22 mouse cellular contexts compared by ENCODE assay signal in the genomic region with DNA sequence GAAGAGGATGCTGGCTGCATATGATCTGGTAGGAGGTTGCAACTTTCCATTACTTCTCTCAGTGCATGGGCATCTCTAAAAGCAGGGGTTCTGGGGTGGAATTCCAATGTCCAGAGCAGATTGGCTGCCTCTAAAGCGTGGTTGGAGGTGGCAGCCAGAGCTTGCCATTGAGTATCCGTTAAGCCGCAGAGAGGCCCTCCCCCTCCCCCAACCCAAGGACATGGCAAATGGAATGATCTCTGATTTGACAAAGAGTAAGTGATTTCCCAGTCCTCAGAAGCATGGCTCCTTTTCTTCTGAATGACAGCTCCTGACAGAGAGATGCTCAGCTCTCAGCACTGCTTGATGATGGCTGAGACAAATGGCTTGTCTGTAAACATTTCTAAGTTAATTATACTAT.
DNase-seq lines count a peak whose midpoint lies in the region; ATAC-seq lines count a peak whose summit lies in the region.
"Had no signal": no experiment of that assay in that cellular context is flagged by ENCODE, and none has a peak within 500 bp of the region (broad histone marks: within the 10 kb centered on the region; RNA-seq: fewer than 3 reads in every experiment).

No protein-coding gene starts in this region.

- no peak overlapping the region for H3K9ac ChIP-seq in forebrain, embryonic 11.5 days (ENCODE audit: low read length)
- no peak overlapping the region for H3K9ac ChIP-seq in forebrain, embryonic 16.5 days (replicated peaks; ENCODE audit: low read depth, low read length)
- no peak overlapping the region for H3K9ac ChIP-seq in midbrain, embryonic 16.5 days (ENCODE audit: low read depth, low read length)
- no peak overlapping the region for H3K9ac ChIP-seq in midbrain, embryonic 13.5 days (replicated peaks)
- H3K9ac ChIP-seq: embryonic facial prominence, embryonic 12.5 days; heart, embryonic 15.5 days; limb, embryonic 15.5 days; liver, embryonic 14.5 days; lung, embryonic 14.5 days; neural tube, embryonic 12.5 days had no signal

- no peak for ATAC-seq in forebrain, embryonic 11.5 days (replicated peaks; ENCODE audit: low FRiP score)
- ATAC-seq in forebrain, embryonic 16.5 days: no peak
- ATAC-seq in midbrain, embryonic 16.5 days: no peak
- peak; percentile 28; the same call in 1 of the 2 replicates for ATAC-seq in midbrain, embryonic 13.5 days
- ATAC-seq: inflammation-experienced regulatory T-cells, adult 6 months had no signal

- H3K4me1 ChIP-seq in forebrain, embryonic 11.5 days (replicated peaks; ENCODE audit: control insufficient read depth, insufficient read depth, low read length): peaks cover 20% of the 10 kb centered on the region
- peaks cover 24% of the 10 kb centered on the region for H3K4me1 ChIP-seq in forebrain, embryonic 16.5 days (replicated peaks; ENCODE audit: control insufficient read depth, insufficient read depth, low read length)
- peaks cover 56% of the 10 kb centered on the region for H3K4me1 ChIP-seq in midbrain, embryonic 10.5 days
- peaks cover 14% of the 10 kb centered on the region for H3K4me1 ChIP-seq in midbrain, embryonic 16.5 days (ENCODE audit: control insufficient read depth, insufficient read depth, low read length)
- peaks cover 31% of the 10 kb centered on the region for H3K4me1 ChIP-seq in midbrain, embryonic 13.5 days (replicated peaks)
- H3K4me1 ChIP-seq: embryonic facial prominence, embryonic 12.5 days; heart, embryonic 15.5 days; limb, embryonic 15.5 days had no signal

- H3K27ac ChIP-seq in forebrain, embryonic 11.5 days (ENCODE audit: low read depth, low read length): peak overlapping the region; percentile 53
- no peak overlapping the region for H3K27ac ChIP-seq in forebrain, embryonic 16.5 days (ENCODE audit: low read length)
- no peak overlapping the region for H3K27ac ChIP-seq in midbrain, embryonic 10.5 days (replicated peaks)
- no peak overlapping the region for H3K27ac ChIP-seq in midbrain, embryonic 16.5 days (ENCODE audit: low read length)
- peak overlapping the region; percentile 39; the same call in 1 of the 2 replicates for H3K27ac ChIP-seq in midbrain, embryonic 13.5 days
- H3K27ac ChIP-seq: embryonic facial prominence, embryonic 12.5 days; heart, embryonic 15.5 days; limb, embryonic 15.5 days; liver, embryonic 14.5 days; neural tube, embryonic 12.5 days had no signal

- H3K4me2 ChIP-seq in forebrain, embryonic 11.5 days (ENCODE audit: low read depth, low read length, severe bottlenecking): no peak overlapping the region
- no peak overlapping the region for H3K4me2 ChIP-seq in forebrain, embryonic 16.5 days (ENCODE audit: low read length)
- no peak overlapping the region for H3K4me2 ChIP-seq in midbrain, embryonic 16.5 days (ENCODE audit: low read length)
- H3K4me2 ChIP-seq in midbrain, embryonic 13.5 days (replicated peaks): no peak overlapping the region
- H3K4me2 ChIP-seq: embryonic facial prominence, embryonic 12.5 days; heart, embryonic 15.5 days; limb, embryonic 15.5 days; lung, embryonic 14.5 days; neural tube, embryonic 12.5 days had no signal

- no peak overlapping the region for H3K4me3 ChIP-seq in forebrain, embryonic 11.5 days (ENCODE audit: low read depth, low read length)
- no peak overlapping the region for H3K4me3 ChIP-seq in forebrain, embryonic 16.5 days (replicated peaks; ENCODE audit: low read length)
- H3K4me3 ChIP-seq in midbrain, embryonic 10.5 days: no peak overlapping the region
- H3K4me3 ChIP-seq in midbrain, embryonic 16.5 days (ENCODE audit: low read depth, low read length): no peak overlapping the region
- no peak overlapping the region for H3K4me3 ChIP-seq in midbrain, embryonic 13.5 days (replicated peaks)
- H3K4me3 ChIP-seq: embryonic facial prominence, embryonic 12.5 days; heart, embryonic 15.5 days; limb, embryonic 15.5 days; neural tube, embryonic 12.5 days had no signal

- 6% methylated on average over 3 of the region's 3 CpGs for WGBS in forebrain, embryonic 11.5 days
- 19% methylated on average over 3 of the region's 3 CpGs for WGBS in forebrain, embryonic 16.5 days
- 21% methylated on average over 3 of the region's 3 CpGs for WGBS in midbrain, embryonic 10.5 days
- 5% methylated on average over 3 of the region's 3 CpGs for WGBS in midbrain, embryonic 16.5 days
- 4% methylated on average over 3 of the region's 3 CpGs for WGBS in midbrain, embryonic 13.5 days

- no peak for DNase-seq in forebrain, embryonic 11.5 days (ENCODE audit: low spot score)
- DNase-seq in midbrain, embryonic 10.5 days (ENCODE audit: low spot score): peak; percentile 43
- peak; percentile 45 for DNase-seq in embryo, embryonic 10.5 days (ENCODE audit: low spot score)
- DNase-seq in layer of hippocampus, postnatal 10 days (ENCODE audit: low spot score in 2 of 2): no peak
- DNase-seq in adrenal gland, adult 8-10 months: no peak
- DNase-seq: adrenal gland, postnatal 36 days; cerebellum, adult 11 months; heart, postnatal 4 days; kidney, adult 18-20 months; kidney, postnatal 4 days; lung, embryonic 14.5 days; right cerebral cortex, adult 18-20 months; thymus, adult 2 months had no signal

- no peaks in the 10 kb centered on the region for H3K36me3 ChIP-seq in forebrain, embryonic 11.5 days (ENCODE audit: control insufficient read depth, insufficient read depth, low read length)
- H3K36me3 ChIP-seq in forebrain, embryonic 16.5 days (ENCODE audit: control insufficient read depth, insufficient read depth): no peaks in the 10 kb centered on the region
- H3K36me3 ChIP-seq in midbrain, embryonic 10.5 days: no peaks in the 10 kb centered on the region
- H3K36me3 ChIP-seq in midbrain, embryonic 16.5 days (ENCODE audit: control insufficient read depth, insufficient read depth, low read length): no peaks in the 10 kb centered on the region
- H3K36me3 ChIP-seq in midbrain, embryonic 13.5 days: no peaks in the 10 kb centered on the region
- H3K36me3 ChIP-seq: embryonic facial prominence, embryonic 12.5 days; heart, embryonic 15.5 days; limb, embryonic 15.5 days; neural tube, embryonic 12.5 days had no signal

- no peaks in the 10 kb centered on the region for H3K27me3 ChIP-seq in forebrain, embryonic 11.5 days (ENCODE audit: control insufficient read depth, insufficient read depth, low read length)
- no peaks in the 10 kb centered on the region for H3K27me3 ChIP-seq in forebrain, embryonic 16.5 days (replicated peaks; ENCODE audit: control insufficient read depth, insufficient read depth, low read length)
- H3K27me3 ChIP-seq in midbrain, embryonic 10.5 days (ENCODE audit: low read depth, poor library complexity, severe bottlenecking): peaks cover 85% of the 10 kb centered on the region
- H3K27me3 ChIP-seq in midbrain, embryonic 16.5 days (ENCODE audit: control insufficient read depth, insufficient read depth, low read depth, low read length): no peaks in the 10 kb centered on the region
- H3K27me3 ChIP-seq in midbrain, embryonic 13.5 days: peaks cover 9% of the 10 kb centered on the region; the same call in 1 of the 2 replicates
- H3K27me3 ChIP-seq: embryonic facial prominence, embryonic 12.5 days; heart, embryonic 15.5 days; limb, embryonic 15.5 days; neural tube, embryonic 12.5 days had no signal

- no peaks in the 10 kb centered on the region for H3K9me3 ChIP-seq in forebrain, embryonic 11.5 days (ENCODE audit: control insufficient read depth, low read length)
- H3K9me3 ChIP-seq in forebrain, embryonic 16.5 days (ENCODE audit: control insufficient read depth, low read length): no peaks in the 10 kb centered on the region
- no peaks in the 10 kb centered on the region for H3K9me3 ChIP-seq in midbrain, embryonic 10.5 days (replicated peaks)
- no peaks in the 10 kb centered on the region for H3K9me3 ChIP-seq in midbrain, embryonic 16.5 days (replicated peaks; ENCODE audit: control insufficient read depth, low read length, poor library complexity, severe bottlenecking)
- no peaks in the 10 kb centered on the region for H3K9me3 ChIP-seq in midbrain, embryonic 13.5 days
- H3K9me3 ChIP-seq: embryonic facial prominence, embryonic 12.5 days; heart, embryonic 15.5 days; limb, embryonic 15.5 days; neural tube, embryonic 12.5 days had no signal

Comparison
In these comparisons a context has a peak if more than half of its experiments do, and no peak if none do; other contexts are left out.
1. H3K27ac ChIP-seq: peak in forebrain, embryonic 11.5 days (single experiment) and midbrain, embryonic 13.5 days (single experiment); none in forebrain, embryonic 16.5 days (single experiment), midbrain, embryonic 10.5 days (single experiment) and midbrain, embryonic 16.5 days (single experiment).
2. DNase-seq: peak in midbrain, embryonic 10.5 days (single experiment) and embryo, embryonic 10.5 days (single experiment); none in forebrain, embryonic 11.5 days (single experiment), layer of hippocampus, postnatal 10 days (0 of 2) and adrenal gland, adult 8-10 months (single experiment).